Mouse (Mus musculus) left cerebral cortex, postnatal 36 days (tissue): ENCODE data around the gene Lpcat4. TPM values are rescaled to one million over a fixed set of nuclear protein-coding genes. Genes with fewer than 3 reads are reported as not detected.

Source experiments
- DNase-seq, 2 experiments: peaks; one replicate each; pipeline ENCODE4 v3.0.0; 2021 to 2022; ENCODE audit warnings: low spot score in 2 of 2, mixed read lengths in 1 of 2
- intact Hi-C: fragments of 180-260 bp; cut with DNase I; formaldehyde crosslinking; loops from one replicate; pipeline ENCODE4 v1.15.1; 2025
- total RNA-seq, 2 experiments: library from RNA; stranded (reverse); gene quantifications; 2 replicates each; pipeline ENCODE4 v1.2.3; 2021

Lpcat4 gene
- total RNA-seq = 100 to 1,000 TPM; 162 to 163 TPM

GRCm38 (mm10) chr2:112239212-112239934 is at the start of gene Lpcat4:
Gene Lpcat4 (plus strand): TSS chr2:112239468.
- intact Hi-C loops = no loop called here
- peak; percentile 90 for DNase-seq

- intact Hi-C loops = no loop called here
- peak in 1 of 2 experiments; percentile 40 for DNase-seq
These were observed 42.4 kb upstream of the Lpcat4 start for GRCm38 (mm10) chr2:112196859-112197258.

- intact Hi-C loops = no loop called here
- DNase-seq = no peak
These were observed 36.2 kb upstream of the Lpcat4 start for GRCm38 (mm10) chr2:112203056-112203455.

DNA sequence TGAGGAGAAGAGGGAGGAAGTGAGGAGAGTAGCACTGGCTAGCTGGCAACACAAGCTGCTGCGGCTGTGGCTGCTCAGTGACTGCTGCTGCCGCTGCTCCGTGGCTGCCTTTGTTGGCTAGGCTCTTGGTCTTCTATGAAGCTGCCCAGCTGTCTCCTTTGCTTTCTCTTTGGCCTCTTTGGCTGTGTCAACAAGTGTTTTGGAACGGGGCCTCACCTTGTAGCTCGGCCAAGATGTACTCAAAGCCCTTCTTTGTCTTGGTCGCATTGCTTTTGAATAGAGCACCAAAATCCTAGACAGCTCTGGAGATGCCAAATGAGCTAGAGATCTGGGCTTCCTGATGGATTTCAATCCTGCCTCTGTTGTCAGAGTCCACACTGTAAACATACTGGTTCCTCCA is 29.1 kb upstream of the Lpcat4 start:
- peak; percentile 44 to 46 for DNase-seq
- intact Hi-C loops = loop anchor here (10.0 kb wide), 1 partner anchor 1225 kb away; no protein-coding TSS in a partner anchor

GRCm38 (mm10) chr2:112210699-112211098 is 28.6 kb upstream of the Lpcat4 start:
- DNase-seq = no peak
- intact Hi-C loops = loop anchor here (10.0 kb wide), 1 partner anchor 1226 kb away; no protein-coding TSS in a partner anchor

DNA sequence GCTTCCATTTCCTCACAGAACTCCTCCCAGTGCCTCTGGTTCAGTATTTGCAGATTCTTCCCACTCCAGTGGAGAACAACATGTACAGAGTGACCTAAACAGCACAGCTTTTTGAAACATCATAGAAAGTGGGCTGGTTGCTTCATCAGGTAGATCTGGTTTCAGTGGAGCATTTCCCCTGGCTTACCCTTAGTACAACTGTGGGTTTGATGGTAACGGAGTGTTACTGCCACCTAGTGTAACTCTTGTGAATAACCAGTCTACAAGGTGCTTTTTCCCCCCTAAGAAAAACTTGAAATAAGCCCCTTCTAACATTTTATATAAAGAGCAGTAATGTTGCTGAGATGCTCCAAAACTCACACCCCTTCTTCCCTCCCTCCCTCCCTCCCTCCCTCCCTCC is 23.3 kb upstream of the Lpcat4 start:
- DNase-seq = no peak
- intact Hi-C loops = loop anchor here (2.0 to 10.0 kb wide), 2 partner anchors 17 to 1231 kb away; no protein-coding TSS in a partner anchor

- DNase-seq = no peak
- intact Hi-C loops = loop anchor here (2.0 to 10.0 kb wide), 2 partner anchors 19 to 1233 kb away; no protein-coding TSS in a partner anchor
These were observed 21.7 kb upstream of the Lpcat4 start for GRCm38 (mm10) chr2:112217614-112218013.

GRCm38 (mm10) chr2:112220880-112221279 is 18.4 kb upstream of the Lpcat4 start:
- DNase-seq = no peak
- intact Hi-C loops = no loop called here

GRCm38 (mm10) chr2:112222607-112223006 is 16.7 kb upstream of the Lpcat4 start:
- DNase-seq = no peak
- intact Hi-C loops = no loop called here

- DNase-seq = no peak
- intact Hi-C loops = no loop called here
These were observed 14.9 kb upstream of the Lpcat4 start for GRCm38 (mm10) chr2:112224356-112224755.

GRCm38 (mm10) chr2:112232623-112233022 is 6.6 kb upstream of the Lpcat4 start:
- intact Hi-C loops = no loop called here

DNA sequence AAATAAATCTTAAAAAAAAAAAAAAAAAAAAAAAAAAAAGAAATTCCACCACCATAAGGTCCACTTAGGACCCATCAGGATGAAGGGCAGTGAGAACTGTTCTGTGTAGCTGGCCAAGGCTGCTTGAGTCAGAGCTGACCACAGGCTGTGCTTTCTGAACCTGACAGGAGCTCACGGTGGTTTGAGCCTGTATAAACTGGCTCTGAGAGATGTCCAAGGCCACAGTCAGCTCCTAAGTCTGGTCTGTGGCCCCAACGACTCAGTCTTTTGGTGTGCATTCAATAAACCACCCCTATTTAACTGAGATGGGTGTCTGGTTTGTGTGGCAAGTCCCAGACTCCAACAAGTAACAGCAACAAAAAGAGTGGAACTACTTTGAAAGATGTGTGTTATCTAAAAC is 2.6 kb upstream of the Lpcat4 start:
- intact Hi-C loops = no loop called here
- DNase-seq = no peak

More at GRCm38 (mm10) chr2:112232623-112233022, 6.6 kb upstream of the Lpcat4 start:
- DNase-seq = no peak

DNA sequence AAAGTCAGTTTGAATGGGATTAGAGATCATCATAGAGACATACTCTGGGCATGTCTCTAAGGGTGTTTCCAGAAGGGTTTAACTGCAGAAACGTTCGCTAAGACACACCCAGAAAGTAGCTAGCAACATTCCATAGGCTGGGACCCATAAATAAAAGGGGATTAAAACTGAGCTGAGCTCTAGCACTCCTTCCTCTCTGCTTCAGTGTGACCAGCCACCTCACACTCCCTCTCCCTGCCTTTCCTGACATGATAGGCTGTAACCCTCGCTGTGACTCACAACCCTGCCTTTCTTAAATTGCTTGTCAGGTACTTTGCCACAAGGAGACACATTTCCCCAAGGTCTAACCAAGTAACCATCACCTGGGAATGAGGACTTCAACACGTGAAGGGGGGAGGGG is 1.3 kb upstream of the Lpcat4 start:
- intact Hi-C loops = no loop called here

GRCm38 (mm10) chr2:112239935-112240721 is 860 bp downstream of the Lpcat4 start:
- intact Hi-C loops = loop anchor here (2.0 kb wide), 1 partner anchor 27 kb away; the partner anchor contains the start of gene Gm21985
- DNase-seq = peak in 1 of 2 experiments; percentile 48

More for the DNA sequence above, 1.3 kb upstream of the Lpcat4 start:
- DNase-seq = no peak

GRCm38 (mm10) chr2:112241787-112242186 is 2.5 kb downstream of the Lpcat4 start:
- no peak for DNase-seq
- intact Hi-C loops = loop anchor here (2.0 kb wide), 1 partner anchor 25 kb away; the partner anchor contains the start of gene Gm21985

- intact Hi-C loops = no loop called here
These were observed 6.0 kb downstream of the Lpcat4 start for GRCm38 (mm10) chr2:112245307-112245706.

GRCm38 (mm10) chr2:112246193-112246592 is 6.9 kb downstream of the Lpcat4 start:
- intact Hi-C loops = no loop called here
- DNase-seq = no peak

More at GRCm38 (mm10) chr2:112245307-112245706, 6.0 kb downstream of the Lpcat4 start:
- no peak for DNase-seq

GRCm38 (mm10) chr2:112247323-112247722 is 8.1 kb downstream of the Lpcat4 start:
- DNase-seq = no peak
- intact Hi-C loops = no loop called here

DNA sequence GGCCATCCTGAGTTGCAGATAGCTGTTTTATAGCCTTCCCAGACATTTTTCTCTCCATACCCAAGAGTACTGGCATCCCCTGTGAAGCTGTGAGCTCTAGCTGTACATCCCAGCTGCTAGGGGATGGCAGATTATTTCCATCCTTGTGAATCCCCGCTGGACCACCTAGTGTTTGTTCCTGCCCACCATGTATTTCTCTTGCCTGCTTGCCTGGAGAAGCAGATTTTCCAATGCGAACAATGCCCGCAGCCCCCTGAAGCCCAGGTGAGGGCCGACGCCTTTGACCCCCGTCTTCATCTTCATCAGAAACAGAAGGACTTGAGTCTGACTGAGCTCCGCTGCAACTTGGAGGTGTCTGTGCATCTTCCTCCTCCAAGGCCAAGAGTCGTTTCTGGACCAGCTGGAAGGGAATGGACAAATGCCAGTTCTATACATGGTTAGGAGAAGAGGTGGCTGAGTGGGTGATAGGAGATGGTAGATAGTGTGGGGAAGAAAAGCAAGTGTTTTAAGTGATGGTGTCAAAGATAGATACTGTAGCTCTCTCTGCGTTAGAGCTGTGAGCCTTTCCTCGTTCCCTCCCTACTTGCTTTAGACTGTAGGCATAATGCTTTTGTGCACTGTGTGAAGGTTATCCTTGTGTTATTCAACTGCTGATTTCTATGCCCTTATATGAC is 10.6 kb downstream of the Lpcat4 start:
- peak; percentile 32 to 58 for DNase-seq
- intact Hi-C loops = no loop called here
